Mouse (Mus musculus): ENCODE measurements around the gene Evc. TPM values are rescaled to one million over a fixed set of nuclear protein-coding genes. Genes with fewer than 3 reads are reported as not detected.
A peak's percentile ranks its signal among the peaks of the same experiment; 100 is the strongest.

The Evc gene
- polyA plus RNA-seq, 1 experiment from 2014 or later, result 8.8 TPM

GRCm38 (mm10) chr5:37242360-37243168 is 94.1 kb downstream of the Evc start:
- H3K9me3 ChIP-seq (ENCODE audit: control insufficient read depth, low read length), result no peaks in the 10 kb centered on the region
- peak overlapping the region; percentile 43 for H3K4me3 ChIP-seq (ENCODE audit: low read depth, low read length)
- no peak for ATAC-seq (replicated peaks; ENCODE audit: low FRiP score)
- peak overlapping the region; percentile 63 for H3K4me2 ChIP-seq
- H3K27me3 ChIP-seq (replicated peaks; ENCODE audit: control insufficient read depth, insufficient read depth, low read length), result peaks cover 80% of the 10 kb centered on the region
- WGBS, result 12% methylated on average over 44 of the region's 44 CpGs
- H3K36me3 ChIP-seq (ENCODE audit: control insufficient read depth, insufficient read depth, low read length), result no peaks in the 10 kb centered on the region
- no peak overlapping the region for H3K27ac ChIP-seq (ENCODE audit: low read depth, low read length)
- DNase-seq (ENCODE audit: low spot score), result no peak
- no peak overlapping the region for H3K9ac ChIP-seq (ENCODE audit: low read depth, low read length)
- peaks cover 5% of the 10 kb centered on the region; the same call in 1 of the 2 replicates for H3K4me1 ChIP-seq (replicated peaks; ENCODE audit: control insufficient read depth, insufficient read depth, low read length)

- 3% methylated on average over 55 of the region's 56 CpGs for WGBS
- no peaks in the 10 kb centered on the region for H3K36me3 ChIP-seq (ENCODE audit: control insufficient read depth, insufficient read depth, low read length)
- H3K4me1 ChIP-seq (replicated peaks; ENCODE audit: control insufficient read depth, insufficient read depth, low read length), result peaks cover 5% of the 10 kb centered on the region; the same call in 1 of the 2 replicates
- peak within 1 kb of the TSS; percentile 63 for H3K4me2 ChIP-seq
- peak; percentile 67 for ATAC-seq (replicated peaks; ENCODE audit: low FRiP score)
- H3K9me3 ChIP-seq (ENCODE audit: control insufficient read depth, low read length), result no peaks in the 10 kb centered on the region
- H3K27me3 ChIP-seq (replicated peaks; ENCODE audit: control insufficient read depth, insufficient read depth, low read length), result peaks cover 73% of the 10 kb centered on the region
- no peak within 1 kb of the TSS for H3K27ac ChIP-seq (ENCODE audit: low read depth, low read length)
- no peak within 1 kb of the TSS for H3K9ac ChIP-seq (ENCODE audit: low read depth, low read length)
- H3K4me3 ChIP-seq (ENCODE audit: low read depth, low read length), result peak within 1 kb of the TSS; percentile 43
- peak; percentile 69 for DNase-seq (ENCODE audit: low spot score)
These were observed 95.0 kb downstream of the Evc start, which contains the start of gene Crmp1 for GRCm38 (mm10) chr5:37241651-37242151. Gene Crmp1 (plus strand): TSS chr5:37241940.

GRCm38 (mm10) chr5:37241224-37241623 is 95.5 kb downstream of the Evc start:
- WGBS, result 12% methylated on average over 9 of the region's 9 CpGs
- H3K4me2 ChIP-seq, result no peak overlapping the region; the same call in 1 of the 2 replicates
- H3K4me3 ChIP-seq (ENCODE audit: low read depth, low read length), result no peak overlapping the region

GRCm38 (mm10) chr5:37240550-37240949 is 96.1 kb downstream of the Evc start:
- Histone ChIP-seq H3K4me1 (replicated peaks; ENCODE audit: control insufficient read depth, insufficient read depth, low read length) (peaks cover 5% of the 10 kb centered on the region; the same call in 1 of the 2 replicates), H3K9ac (ENCODE audit: low read depth, low read length) (no peak overlapping the region), H3K9me3 (ENCODE audit: control insufficient read depth, low read length) (no peaks in the 10 kb centered on the region), H3K27ac (ENCODE audit: low read depth, low read length) (no peak overlapping the region), H3K4me2 (no peak overlapping the region), H3K36me3 (ENCODE audit: control insufficient read depth, insufficient read depth, low read length) (no peaks in the 10 kb centered on the region), H3K4me3 (ENCODE audit: low read depth, low read length) (no peak overlapping the region), H3K27me3 (replicated peaks; ENCODE audit: control insufficient read depth, insufficient read depth, low read length) (peaks cover 62% of the 10 kb centered on the region)
- ATAC-seq (replicated peaks; ENCODE audit: low FRiP score) (no peak), DNase-seq (ENCODE audit: low spot score) (peak; percentile 50)
- WGBS, result 5% methylated on average over 5 of the region's 5 CpGs

More at GRCm38 (mm10) chr5:37241224-37241623, 95.5 kb downstream of the Evc start:
- no peak overlapping the region for H3K9ac ChIP-seq (ENCODE audit: low read depth, low read length)
- ATAC-seq (replicated peaks; ENCODE audit: low FRiP score), result no peak
- H3K36me3 ChIP-seq (ENCODE audit: control insufficient read depth, insufficient read depth, low read length), result no peaks in the 10 kb centered on the region
- H3K4me1 ChIP-seq (replicated peaks; ENCODE audit: control insufficient read depth, insufficient read depth, low read length), result peaks cover 5% of the 10 kb centered on the region; the same call in 1 of the 2 replicates
- no peak overlapping the region for H3K27ac ChIP-seq (ENCODE audit: low read depth, low read length)
- H3K9me3 ChIP-seq (ENCODE audit: control insufficient read depth, low read length), result no peaks in the 10 kb centered on the region
- DNase-seq (ENCODE audit: low spot score), result no peak
- H3K27me3 ChIP-seq (replicated peaks; ENCODE audit: control insufficient read depth, insufficient read depth, low read length), result peaks cover 68% of the 10 kb centered on the region

Other genes with a start within 250 kb of the Evc start
- gene Crmp1, start 95.0 kb downstream of the Evc start, polyA plus RNA-seq (2014; fragmentation: Nextera tagmentation; extraction: Ambion mirVana), result 9.4 and 11.8 TPM in 2 replicates
- gene Evc2, start 1.6 kb upstream of the Evc start, polyA plus RNA-seq (2014; fragmentation: Nextera tagmentation; extraction: Ambion mirVana), result 10.3 and 10.7 TPM in 2 replicates

All from liver, embryonic 11.5 days (tissue).